9 mouse cellular contexts compared by ENCODE assay signal in genomic region chr3:87972776-87973175, GRCm38 (mm10). TPM values are rescaled to one million over a fixed set of nuclear protein-coding genes. Genes with fewer than 3 reads are reported as not detected.
DNase-seq lines count a peak whose midpoint lies in the region; ATAC-seq and TF ChIP-seq lines count a peak whose summit lies in the region.
"Had no signal": no experiment of that assay in that cellular context is flagged by ENCODE, and none has a peak within 500 bp of the region (broad histone marks: within the 10 kb centered on the region; RNA-seq: fewer than 3 reads in every experiment).

No protein-coding gene starts in this region.

- WGBS in heart, embryonic 10.5 days: 24% methylated on average over 5 of the region's 5 CpGs
- 19% methylated on average over 5 of the region's 5 CpGs for WGBS in hindbrain, embryonic 13.5 days
- 19% methylated on average over 5 of the region's 5 CpGs for WGBS in midbrain, embryonic 12.5 days

- H3K4me3 ChIP-seq in heart, embryonic 10.5 days: peak overlapping the region; percentile 71
- H3K4me3 ChIP-seq in E14TG2a.4 (replicated peaks; ENCODE audit: low read length): peak overlapping the region; percentile 79
- peak overlapping the region; percentile 60 for H3K4me3 ChIP-seq in hindbrain, embryonic 13.5 days
- peak overlapping the region; percentile 86 for H3K4me3 ChIP-seq in midbrain, embryonic 12.5 days

- no peak for ATAC-seq in hindbrain, embryonic 13.5 days (ENCODE audit: low FRiP score)
- no peak for ATAC-seq in midbrain, embryonic 12.5 days (ENCODE audit: low FRiP score, low read depth)

- intact Hi-C loops in left cerebral cortex, postnatal 4 days (cut with DNase I): loop anchor here (5.0 kb wide), 1 partner anchor 110 kb away; the partner anchor contains the start of gene Iqgap3

- peaks cover 33% of the 10 kb centered on the region for H3K36me3 ChIP-seq in heart, embryonic 10.5 days
- peaks cover 3% of the 10 kb centered on the region; the same call in 1 of the 2 replicates for H3K36me3 ChIP-seq in E14TG2a.4 (ENCODE audit: insufficient read depth, low read length)
- H3K36me3 ChIP-seq in hindbrain, embryonic 13.5 days: peaks cover 8% of the 10 kb centered on the region; the same call in 1 of the 2 replicates
- H3K36me3 ChIP-seq in midbrain, embryonic 12.5 days: peaks cover 24% of the 10 kb centered on the region

- H3K4me1 ChIP-seq in heart, embryonic 10.5 days: peaks cover 48% of the 10 kb centered on the region
- H3K4me1 ChIP-seq in E14TG2a.4 (replicated peaks; ENCODE audit: low read depth, low read length): peaks cover 54% of the 10 kb centered on the region
- H3K4me1 ChIP-seq in hindbrain, embryonic 13.5 days (replicated peaks): peaks cover 49% of the 10 kb centered on the region
- peaks cover 59% of the 10 kb centered on the region for H3K4me1 ChIP-seq in midbrain, embryonic 12.5 days

- TF ChIP-seq CTCF in E14TG2a.4 (conservative IDR thresholded peaks at IDR 0.05; ENCODE audit: low read length): no peak

- no peaks in the 10 kb centered on the region for H3K9me3 ChIP-seq in heart, embryonic 10.5 days
- H3K9me3 ChIP-seq in E14TG2a.4 (ENCODE audit: low read length): peaks cover 11% of the 10 kb centered on the region; the same call in 1 of the 2 replicates
- H3K9me3 ChIP-seq in hindbrain, embryonic 13.5 days: no peaks in the 10 kb centered on the region
- no peaks in the 10 kb centered on the region for H3K9me3 ChIP-seq in midbrain, embryonic 12.5 days

- peaks cover 26% of the 10 kb centered on the region for H3K27me3 ChIP-seq in heart, embryonic 10.5 days (ENCODE audit: insufficient read depth, poor library complexity, severe bottlenecking)
- peaks cover 87% of the 10 kb centered on the region for H3K27me3 ChIP-seq in E14TG2a.4 (ENCODE audit: insufficient read depth, low read length)
- peaks cover 13% of the 10 kb centered on the region; the same call in 1 of the 2 replicates for H3K27me3 ChIP-seq in hindbrain, embryonic 13.5 days
- H3K27me3 ChIP-seq in midbrain, embryonic 12.5 days: 0 out of 2 replicates have a peak, but pooled peaks cover 4% of the 10 kb centered on the region

- H3K4me2 ChIP-seq in hindbrain, embryonic 13.5 days: peak overlapping the region; percentile 95
- peak overlapping the region; percentile 75 for H3K4me2 ChIP-seq in midbrain, embryonic 12.5 days (replicated peaks)

- no peak overlapping the region for H3K27ac ChIP-seq in heart, embryonic 10.5 days
- H3K27ac ChIP-seq in hindbrain, embryonic 13.5 days: peak overlapping the region; percentile 83
- H3K27ac ChIP-seq in midbrain, embryonic 12.5 days (replicated peaks): peak overlapping the region; percentile 98
- H3K27ac ChIP-seq: macrophage had no signal

- DNase-seq in heart, embryonic 10.5 days (ENCODE audit: low spot score): no peak
- DNase-seq in heart, adult 9 months (ENCODE audit: low spot score in 2 of 2): no peak
- DNase-seq in frontal cortex, postnatal 25 days (ENCODE audit: low spot score in 2 of 2): no peak
- no peak for DNase-seq in right cerebral cortex, postnatal 14 days
- DNase-seq in left cerebral cortex, postnatal 4 days: no peak

- H3K9ac ChIP-seq in hindbrain, embryonic 13.5 days: peak overlapping the region; percentile 84
- H3K9ac ChIP-seq in midbrain, embryonic 12.5 days (replicated peaks): peak overlapping the region; percentile 96

RNA-seq across cellular contexts. Expression of gene Nes, which starts 1.9 kb away (rescaled TPM):
- polyA plus RNA-seq in heart, embryonic 10.5 days (2016; fragmentation: Nextera tagmentation; extraction: Ambion mirVana): 25.0 and 28.8 TPM in 2 replicates
- 49.5 and 55.3 TPM in 2 replicates for polyA plus RNA-seq in hindbrain, embryonic 13.5 days (2015; fragmentation: Nextera tagmentation; extraction: Ambion mirVana)
- 183 and 196 TPM in 2 replicates for polyA plus RNA-seq in midbrain, embryonic 12.5 days (2016; fragmentation: Nextera tagmentation; extraction: Ambion mirVana)
- total RNA-seq in left cerebral cortex, postnatal 4 days (2021): 10 to 100 TPM; 25.8 to 25.9 TPM

RNA-seq across cellular contexts. Expression of gene Crabp2, which starts 24.3 kb away (rescaled TPM):
- polyA plus RNA-seq in heart, embryonic 10.5 days (2016; fragmentation: Nextera tagmentation; extraction: Ambion mirVana): 35.8 and 126 TPM in 2 replicates
- 145 and 148 TPM in 2 replicates for polyA plus RNA-seq in hindbrain, embryonic 13.5 days (2015; fragmentation: Nextera tagmentation; extraction: Ambion mirVana)
- 291 and 335 TPM in 2 replicates for polyA plus RNA-seq in midbrain, embryonic 12.5 days (2016; fragmentation: Nextera tagmentation; extraction: Ambion mirVana)
- total RNA-seq in left cerebral cortex, postnatal 4 days (2021): 1 to 10 TPM; 6.9 to 8.2 TPM
- polyA plus RNA-seq: macrophage had no signal

RNA-seq across cellular contexts. Expression of gene Bcan, which starts 27.3 kb away (rescaled TPM):
- 0.05 TPM in 1 of 2 replicates, not detected in the other for polyA plus RNA-seq in heart, embryonic 10.5 days (2016; fragmentation: Nextera tagmentation; extraction: Ambion mirVana)
- polyA plus RNA-seq in hindbrain, embryonic 13.5 days (2015; fragmentation: Nextera tagmentation; extraction: Ambion mirVana): 35.8 and 39.8 TPM in 2 replicates
- polyA plus RNA-seq in midbrain, embryonic 12.5 days (2016; fragmentation: Nextera tagmentation; extraction: Ambion mirVana): 0.63 and 1.1 TPM in 2 replicates
- total RNA-seq in left cerebral cortex, postnatal 4 days (2021): 100 to 1,000 TPM; 183 to 192 TPM
- polyA plus RNA-seq: macrophage had no signal

RNA-seq across cellular contexts. Expression of gene Rrnad1, which starts 42.3 kb away (rescaled TPM):
- 16.8 and 21.0 TPM in 2 replicates for polyA plus RNA-seq in heart, embryonic 10.5 days (2016; fragmentation: Nextera tagmentation; extraction: Ambion mirVana)
- 19.3 and 20.7 TPM in 2 replicates for polyA plus RNA-seq in hindbrain, embryonic 13.5 days (2015; fragmentation: Nextera tagmentation; extraction: Ambion mirVana)
- 23.5 and 24.2 TPM in 2 replicates for polyA plus RNA-seq in midbrain, embryonic 12.5 days (2016; fragmentation: Nextera tagmentation; extraction: Ambion mirVana)
- total RNA-seq in left cerebral cortex, postnatal 4 days (2021): 10 to 100 TPM; 17.1 to 17.8 TPM

RNA-seq across cellular contexts. Expression of gene Isg20l2, which starts 42.7 kb away (rescaled TPM):
- polyA plus RNA-seq in heart, embryonic 10.5 days (2016; fragmentation: Nextera tagmentation; extraction: Ambion mirVana): 39.6 and 55.1 TPM in 2 replicates
- polyA plus RNA-seq in hindbrain, embryonic 13.5 days (2015; fragmentation: Nextera tagmentation; extraction: Ambion mirVana): 40.1 and 40.7 TPM in 2 replicates
- polyA plus RNA-seq in midbrain, embryonic 12.5 days (2016; fragmentation: Nextera tagmentation; extraction: Ambion mirVana): 78.7 and 79.0 TPM in 2 replicates
- 10 to 100 TPM; 23.4 to 24.9 TPM for total RNA-seq in left cerebral cortex, postnatal 4 days (2021)

Comparison
In these comparisons a context has a peak if more than half of its experiments do, and no peak if none do; other contexts are left out.
1. RNA of gene Bcan, which starts 27.3 kb away (polyA plus RNA-seq): 35.8 to 39.8 TPM in hindbrain, embryonic 13.5 days; 0.63 to 1.1 TPM in midbrain, embryonic 12.5 days and 0.05 TPM in heart, embryonic 10.5 days; every median in the first group is over 10 times any median in the second.
2. Peak in every context shown above with its lines, with median percentiles within 50 percentile points of each other: H3K4me3 ChIP-seq.